Comparison of ENCODE assay signal across 7 mouse cellular contexts in genomic region chr6:30048163-30048500, GRCm38 (mm10). TPM values are rescaled to one million over a fixed set of nuclear protein-coding genes. Genes with fewer than 3 reads are reported as not detected.
A peak's percentile ranks its signal among the peaks of the same experiment; 100 is the strongest.
DNase-seq lines count a peak whose midpoint lies in the region; ATAC-seq and TF ChIP-seq lines count a peak whose summit lies in the region.

No protein-coding gene starts in this region.

- H3K9ac ChIP-seq in lung, embryonic 16.5 days (ENCODE audit: low read length): peak overlapping the region; percentile 98
- peak overlapping the region; percentile 100 for H3K9ac ChIP-seq in limb, embryonic 14.5 days (ENCODE audit: low read depth, low read length, severe bottlenecking)
- peak overlapping the region; percentile 100 for H3K9ac ChIP-seq in stomach, embryonic 15.5 days

- peaks cover 12% of the 10 kb centered on the region; the same call in 1 of the 2 replicates for H3K4me1 ChIP-seq in lung, embryonic 16.5 days (replicated peaks; ENCODE audit: control insufficient read depth, insufficient read depth, low read length)
- peaks cover 4% of the 10 kb centered on the region for H3K4me1 ChIP-seq in embryonic fibroblast, embryonic 13.5 days (ENCODE audit: control insufficient read depth, insufficient read depth, low read length)
- peaks cover 5% of the 10 kb centered on the region for H3K4me1 ChIP-seq in limb, embryonic 14.5 days (ENCODE audit: control insufficient read depth, insufficient read depth, low read length)
- no peaks in the 10 kb centered on the region; the same call in 1 of the 2 replicates for H3K4me1 ChIP-seq in stomach, embryonic 15.5 days

- no peaks in the 10 kb centered on the region for H3K36me3 ChIP-seq in lung, embryonic 16.5 days (ENCODE audit: control insufficient read depth, insufficient read depth, low read length)
- 0 out of 2 replicates have a peak, but pooled peaks cover 3% of the 10 kb centered on the region for H3K36me3 ChIP-seq in limb, embryonic 14.5 days (ENCODE audit: control insufficient read depth, insufficient read depth, low read length)
- no peaks in the 10 kb centered on the region for H3K36me3 ChIP-seq in stomach, embryonic 15.5 days

- no peak for DNase-seq in lung, postnatal 36 days
- DNase-seq in limb, embryonic 14.5 days (ENCODE audit: low spot score): no peak
- DNase-seq in ovary, postnatal 36 days (ENCODE audit: low spot score): no peak
- no peak for DNase-seq in kidney, adult 11 months

- peak overlapping the region; percentile 77 for H3K4me2 ChIP-seq in lung, embryonic 16.5 days (ENCODE audit: low read depth, low read length)
- peak overlapping the region; percentile 70 for H3K4me2 ChIP-seq in limb, embryonic 14.5 days (replicated peaks; ENCODE audit: low read depth, low read length, severe bottlenecking)
- peak overlapping the region; percentile 63; the same call in 1 of the 2 replicates for H3K4me2 ChIP-seq in stomach, embryonic 15.5 days

- no peaks in the 10 kb centered on the region for H3K9me3 ChIP-seq in lung, embryonic 16.5 days (ENCODE audit: control insufficient read depth, low read length)
- no peaks in the 10 kb centered on the region for H3K9me3 ChIP-seq in limb, embryonic 14.5 days (ENCODE audit: control insufficient read depth, low read length)
- no peaks in the 10 kb centered on the region for H3K9me3 ChIP-seq in stomach, embryonic 15.5 days

- H3K4me3 ChIP-seq in lung, embryonic 16.5 days (ENCODE audit: low read length): peak overlapping the region; percentile 72
- peak overlapping the region; percentile 83 for H3K4me3 ChIP-seq in embryonic fibroblast, embryonic 13.5 days (ENCODE audit: insufficient read depth, low read length)
- H3K4me3 ChIP-seq in limb, embryonic 14.5 days (replicated peaks; ENCODE audit: low read length): peak overlapping the region; percentile 98
- peak overlapping the region; percentile 99 for H3K4me3 ChIP-seq in stomach, embryonic 15.5 days (replicated peaks)

- 2% methylated on average over 9 of the region's 45 CpGs for WGBS in lung, embryonic 16.5 days
- WGBS in limb, embryonic 14.5 days: 0% methylated on average over 4 of the region's 45 CpGs
- 0% methylated on average over 32 of the region's 45 CpGs for WGBS in stomach, embryonic 15.5 days

- peak overlapping the region; percentile 99 for H3K27ac ChIP-seq in lung, embryonic 16.5 days (ENCODE audit: low read length)
- peak overlapping the region; percentile 96 for H3K27ac ChIP-seq in embryonic fibroblast, embryonic 13.5 days (ENCODE audit: insufficient read depth, low read length)
- H3K27ac ChIP-seq in limb, embryonic 14.5 days (replicated peaks; ENCODE audit: low read depth, low read length): peak overlapping the region; percentile 100
- peak overlapping the region; percentile 100 for H3K27ac ChIP-seq in stomach, embryonic 15.5 days

- no peak for TF ChIP-seq POLR2A in embryonic fibroblast, embryonic 13.5 days (IDR thresholded peaks at IDR 0.05; ENCODE audit: low read depth, low read length)
- no peak for TF ChIP-seq POLR2A in limb, embryonic 14.5 days (IDR thresholded peaks at IDR 0.05; ENCODE audit: borderline replicate concordance, extremely low read depth, insufficient read depth, insufficient read length)

- no peak for TF ChIP-seq CTCF in embryonic fibroblast, embryonic 13.5 days (IDR thresholded peaks at IDR 0.05; ENCODE audit: borderline replicate concordance, insufficient read depth, low read length)

- ATAC-seq in lung, embryonic 16.5 days (ENCODE audit: low read depth): peak; percentile 88; the same call in 1 of the 2 replicates
- no peak for ATAC-seq in limb, embryonic 14.5 days (ENCODE audit: low FRiP score, low read depth)
- ATAC-seq in stomach, embryonic 15.5 days (ENCODE audit: insufficient read depth, low FRiP score, low read depth): peak; percentile 82

- no peaks in the 10 kb centered on the region for H3K27me3 ChIP-seq in lung, embryonic 16.5 days (ENCODE audit: control insufficient read depth, insufficient read depth, low read depth, low read length)
- H3K27me3 ChIP-seq in limb, embryonic 14.5 days (ENCODE audit: control insufficient read depth, insufficient read depth, low read length): no peaks in the 10 kb centered on the region
- no peaks in the 10 kb centered on the region for H3K27me3 ChIP-seq in stomach, embryonic 15.5 days (replicated peaks)

RNA-seq across cellular contexts. Expression of gene Nrf1, which starts 0.3 kb away (rescaled TPM):
- 59.0 and 59.4 TPM in 2 replicates for polyA plus RNA-seq in lung, embryonic 16.5 days (2015; fragmentation: Nextera tagmentation; extraction: Ambion mirVana)
- 20.1 and 33.1 TPM in 2 replicates for polyA plus RNA-seq in embryonic fibroblast, embryonic 13.5 days (2011; ENCODE audit: insufficient read length, low read depth, missing spikeins)
- 70.7 and 83.8 TPM in 2 replicates for polyA plus RNA-seq in limb, embryonic 14.5 days (2012; rRNA removed)
- 47.7 and 60.6 TPM in 2 replicates for polyA plus RNA-seq in limb, embryonic 14.5 days (2014; fragmentation: Nextera tagmentation; extraction: Ambion mirVana)
- 46.5 and 49.8 TPM in 2 replicates for polyA plus RNA-seq in stomach, embryonic 15.5 days (2015; fragmentation: Nextera tagmentation; extraction: Ambion mirVana)
